Mouse (Mus musculus) liver, embryonic 11.5 days (tissue): Measurements from ENCODE around the gene Romo1. TPM values are rescaled to one million over a fixed set of nuclear protein-coding genes. Genes with fewer than 3 reads are reported as not detected.
"Not testable (repeated sequence)": the region's sequence is repeated elsewhere in the genome, so short reads cannot be mapped to it uniquely, and the experiment has no call there.

Experiments used
- ATAC-seq: fragments of 200-750 bp; cut with Nextera tagmentation; replicated peaks from 2 replicates; pipeline ENCODE4 v1.8.0; 2017; ENCODE audit warnings: moderate number of reproducible peaks, mild to moderate bottlenecking, moderate TSS enrichment, moderate library complexity; ENCODE audit not compliant: low FRiP score
- DNase-seq: peaks from one replicate; pipeline ENCODE4 v3.0.0-alpha.2; 2017; ENCODE audit warnings: low spot score
- H3K27ac ChIP-seq: fragments of 300-500 bp; sonication (generic); 2 replicates; pipeline ENCODE4 v1.5.1; 2014; ENCODE audit warnings: mild to moderate bottlenecking, low read depth, low read length, control low read depth
- H3K27me3 ChIP-seq: fragments of 300-500 bp; sonication (generic); replicated peaks from 2 replicates; pipeline ENCODE4 v1.6.1; 2014; ENCODE audit warnings: low read length, mixed read lengths; ENCODE audit not compliant: control insufficient read depth, insufficient read depth
- H3K36me3 ChIP-seq: fragments of 300-500 bp; sonication (generic); 2 replicates; pipeline ENCODE4 v1.6.1; 2014; ENCODE audit warnings: mild to moderate bottlenecking, low read length, moderate library complexity, mixed read lengths; ENCODE audit not compliant: control insufficient read depth, insufficient read depth
- H3K4me1 ChIP-seq: fragments of 300-500 bp; sonication (generic); replicated peaks from 2 replicates; pipeline ENCODE4 v1.6.1; 2014; ENCODE audit warnings: low read length, mixed read lengths; ENCODE audit not compliant: control insufficient read depth, insufficient read depth
- H3K4me2 ChIP-seq: fragments of 300-500 bp; sonication (generic); 2 replicates; pipeline ENCODE4 v1.6.1; 2014; ENCODE audit warnings: mild to moderate bottlenecking, control low read depth, moderate library complexity
- H3K4me3 ChIP-seq: fragments of 300-500 bp; sonication (generic); 2 replicates; pipeline ENCODE4 v1.5.1; 2014; ENCODE audit warnings: low read depth, low read length, control low read depth
- H3K9ac ChIP-seq: fragments of 300-500 bp; sonication (generic); 2 replicates; pipeline ENCODE4 v1.6.1; 2014; ENCODE audit warnings: low read depth, low read length, control low read depth
- H3K9me3 ChIP-seq: fragments of 300-500 bp; sonication (generic); 2 replicates; pipeline ENCODE4 v1.6.1; 2016; ENCODE audit warnings: low read length, inconsistent platforms, mixed read lengths; ENCODE audit not compliant: control insufficient read depth
- WGBS: fragments of 180-500 bp; shearing (Covaris S2); extraction: QIAGEN DNeasy Blood & Tissue Kit; methylation state at CpG from one replicate; pipeline ENCODE4 v1.1.7; 2014; 5-methylcytosine and 5-hydroxymethylcytosine counted together
- polyA plus RNA-seq: library from polyadenylated mRNA; unstranded; fragments of >200 nt; fragmentation: Nextera tagmentation; extraction: Ambion mirVana; gene quantifications from 2 replicates; pipeline ENCODE4 v1.2.1, GENCODE M21; 2014

Romo1 gene
- 371 and 439 TPM in 2 replicates for polyA plus RNA-seq

DNA sequence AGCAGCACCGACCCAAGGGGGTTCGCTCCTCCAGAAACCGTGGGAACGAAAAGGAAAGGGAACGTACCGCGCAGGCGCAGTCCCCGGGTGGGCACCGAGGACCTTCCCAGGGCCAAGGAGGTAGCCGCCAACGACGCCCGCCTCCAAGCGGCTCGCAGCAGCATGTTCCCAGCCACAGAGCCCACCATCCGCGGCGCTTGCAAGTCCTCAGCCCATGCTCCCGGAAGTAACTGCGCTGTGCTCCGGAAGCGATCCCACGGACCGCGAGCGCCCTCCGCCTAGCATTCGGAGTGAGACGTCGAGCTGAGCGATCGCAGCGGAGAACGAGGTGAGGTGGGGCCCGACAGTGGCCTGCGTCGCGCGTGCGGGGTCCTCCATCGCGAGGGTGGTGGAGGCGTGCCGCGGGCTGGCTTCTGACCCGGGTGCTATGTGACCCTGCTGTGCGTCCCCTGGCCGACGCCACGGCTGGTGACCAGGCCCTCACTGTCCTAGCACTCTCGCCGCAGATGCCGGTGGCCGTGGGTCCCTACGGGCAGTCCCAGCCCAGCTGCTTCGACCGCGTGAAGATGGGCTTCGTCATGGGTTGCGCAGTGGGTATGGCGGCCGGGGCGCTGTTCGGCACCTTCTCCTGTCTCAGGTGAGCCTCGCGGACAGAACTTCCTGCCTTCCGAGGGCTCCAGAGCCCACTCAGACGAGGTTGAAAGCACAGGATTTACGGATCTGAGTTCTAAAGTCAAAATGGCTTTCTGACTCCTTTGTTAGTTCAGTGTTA is at the start of gene Romo1, which contains the start of gene Nfs1:
TSS of gene Romo1 (plus strand) at position 87 of the 772 bp plus-strand sequence.
TSS of gene Nfs1 (minus strand) at position 234 of the 772 bp plus-strand sequence.
- Histone ChIP-seq H3K4me3 (peak within 1 kb of the TSS; percentile 89), H3K4me1 (peaks cover 8% of the 10 kb centered on the region; the same call in 1 of the 2 replicates), H3K27me3 (no peaks in the 10 kb centered on the region), H3K36me3 (peaks cover 22% of the 10 kb centered on the region; the same call in 1 of the 2 replicates), H3K27ac (peak within 1 kb of the TSS; percentile 98), H3K9me3 (no peaks in the 10 kb centered on the region), H3K9ac (peak within 1 kb of the TSS; percentile 97), H3K4me2 (peak within 1 kb of the TSS; percentile 79)
- peak; percentile 91 for ATAC-seq
- under 1% methylated on average over 70 of the region's 70 CpGs for WGBS
- peak; percentile 94 for DNase-seq

DNA sequence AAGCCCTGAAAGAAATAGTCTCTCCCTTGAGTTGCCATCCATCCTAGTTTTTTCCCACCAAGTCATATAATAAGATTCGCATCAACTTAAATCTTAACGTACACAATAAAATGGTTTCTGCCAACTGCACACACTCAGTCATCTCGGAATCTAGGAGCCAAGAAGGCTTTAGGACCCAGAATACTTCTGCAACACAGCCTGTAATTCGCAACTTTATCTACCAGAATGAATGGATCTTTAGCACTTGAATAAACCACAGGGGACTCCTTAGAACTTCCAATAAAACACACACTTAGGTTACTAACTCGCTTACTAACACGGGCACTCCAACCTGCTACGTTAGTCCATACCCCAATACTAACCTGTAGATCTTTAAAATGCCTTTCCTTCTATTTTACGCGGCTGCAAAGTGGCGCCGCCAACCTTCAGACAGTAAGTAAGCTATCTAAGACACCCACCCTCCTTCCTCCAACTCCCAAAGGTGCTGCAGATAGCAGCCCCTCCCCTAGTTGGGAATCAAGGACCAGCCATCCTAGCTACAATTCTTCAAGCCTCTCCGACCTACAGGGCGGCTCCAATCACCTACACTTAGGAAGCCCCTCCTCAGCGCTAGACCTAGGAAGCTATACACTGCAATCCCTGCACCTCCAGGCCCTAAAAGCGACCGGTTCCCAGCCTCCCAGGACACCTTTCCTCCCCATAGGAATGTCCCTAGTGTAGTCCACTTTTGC is 33.0 kb upstream of the Romo1 start:
- no peak for DNase-seq
- ATAC-seq: peak; percentile 74
- under 1% methylated on average over 16 of the region's 16 CpGs for WGBS
- Histone ChIP-seq H3K4me1 (peaks cover 15% of the 10 kb centered on the region), H3K27me3 (no peaks in the 10 kb centered on the region), H3K4me2 (peak overlapping the region; percentile 86), H3K27ac (peak overlapping the region; percentile 87), H3K4me3 (peak overlapping the region; percentile 88), H3K9me3 (no peaks in the 10 kb centered on the region), H3K9ac (peak overlapping the region; percentile 86), H3K36me3 (peaks cover 2% of the 10 kb centered on the region; the same call in 1 of the 2 replicates)

DNA sequence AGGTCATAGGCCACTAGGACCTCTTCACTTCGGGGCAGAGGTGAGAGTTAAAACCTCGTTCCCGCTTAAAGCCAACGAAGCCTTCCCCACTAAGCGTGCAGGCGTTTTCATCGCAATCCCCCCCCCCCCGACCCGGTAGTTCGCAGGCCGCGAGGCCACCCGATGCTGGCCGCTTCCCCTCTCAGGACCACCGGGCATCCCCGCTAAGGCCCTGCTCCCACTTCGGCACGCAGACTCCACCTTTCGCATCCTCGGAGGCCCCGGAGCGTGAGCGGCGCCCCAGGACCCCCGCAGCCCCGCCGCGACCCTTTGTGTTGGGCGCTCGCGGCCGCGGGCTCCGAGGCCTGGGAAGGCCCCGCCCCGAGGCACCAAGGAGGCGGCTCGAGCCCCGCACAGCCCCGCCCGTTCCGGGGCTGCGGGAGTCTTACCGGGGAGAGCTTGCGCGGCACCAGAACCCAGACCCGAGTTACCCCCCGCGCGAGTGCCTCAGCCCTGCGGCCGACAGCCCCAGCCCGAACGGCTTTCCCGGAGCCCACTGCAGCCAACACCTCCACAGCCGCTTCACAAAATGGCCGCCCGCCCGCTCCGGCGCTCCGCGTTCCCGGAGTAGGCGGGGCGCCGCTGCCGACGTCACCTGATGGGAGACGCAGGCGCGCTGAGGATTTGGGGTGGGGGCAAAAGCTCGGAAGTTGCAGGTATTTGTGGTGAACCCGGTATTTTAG is 32.3 kb upstream of the Romo1 start, which contains the start of the genes Cpne1 and Rbm12:
TSS of gene Cpne1 (minus strand) at position 608 of the 722 bp plus-strand sequence.
TSS of gene Rbm12 (minus strand) at position 621 of the 722 bp plus-strand sequence.
- peak; percentile 90 for ATAC-seq
- peak within 1 kb of the TSS; percentile 88 for H3K4me3 ChIP-seq
- H3K4me1 ChIP-seq: peaks cover 15% of the 10 kb centered on the region
- H3K27ac ChIP-seq: peak within 1 kb of the TSS; percentile 87
- H3K27me3 ChIP-seq: no peaks in the 10 kb centered on the region
- WGBS: under 1% methylated on average over 74 of the region's 74 CpGs
- peak within 1 kb of the TSS; percentile 86 for H3K4me2 ChIP-seq
- no peaks in the 10 kb centered on the region for H3K9me3 ChIP-seq
- peak within 1 kb of the TSS; percentile 86 for H3K9ac ChIP-seq
- H3K36me3 ChIP-seq: no peaks in the 10 kb centered on the region
- DNase-seq: peak; percentile 96

DNA sequence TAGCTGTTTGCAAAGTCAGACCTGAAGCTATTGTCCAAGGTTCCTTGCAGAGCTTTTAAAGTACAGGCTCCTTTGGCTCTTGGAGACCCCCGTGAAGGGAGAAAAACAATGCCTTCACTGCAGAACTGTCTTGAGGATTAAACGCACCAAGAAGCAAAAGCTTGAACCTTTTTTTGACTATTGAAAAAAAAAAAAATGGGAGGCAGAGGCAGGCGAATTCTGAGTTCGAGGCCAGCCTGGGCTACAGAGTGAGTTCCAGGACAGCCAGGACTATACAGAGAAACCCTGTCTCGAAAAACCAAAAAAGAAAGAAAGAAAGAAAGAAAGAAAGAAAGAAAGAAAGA is 31.8 kb upstream of the Romo1 start:
- 19% methylated on average over 5 of the region's 5 CpGs for WGBS
- H3K27me3 ChIP-seq, H3K36me3 ChIP-seq, H3K9me3 ChIP-seq, DNase-seq, ATAC-seq: not testable (repeated sequence)
- peak overlapping the region; percentile 86 for H3K4me2 ChIP-seq
- peak overlapping the region; percentile 88 for H3K4me3 ChIP-seq
- H3K9ac ChIP-seq: peak overlapping the region; percentile 86
- H3K4me1 ChIP-seq: peaks cover 15% of the 10 kb centered on the region
- H3K27ac ChIP-seq: peak overlapping the region; percentile 87

DNA sequence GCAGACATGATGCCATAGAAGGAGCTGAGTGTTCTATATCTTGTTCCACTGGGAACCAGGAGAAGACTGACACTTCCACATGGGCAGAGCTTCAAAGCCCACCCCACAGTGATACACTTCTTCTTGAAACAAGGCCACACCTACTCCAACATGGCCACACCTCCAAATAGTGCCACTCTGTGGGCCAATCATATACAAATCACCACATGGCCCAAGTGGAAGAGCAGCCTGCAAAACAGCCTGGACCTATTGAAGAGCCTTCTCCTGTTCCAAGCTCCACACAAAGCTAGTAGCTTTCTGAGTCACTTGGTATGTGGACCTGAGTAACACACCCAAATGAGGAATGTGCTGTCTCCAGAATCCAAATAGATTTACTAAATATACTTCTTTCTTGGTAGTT is 24.3 kb upstream of the Romo1 start:
- H3K9ac ChIP-seq: no peak overlapping the region
- DNase-seq (no peak), ATAC-seq (no peak)

DNA sequence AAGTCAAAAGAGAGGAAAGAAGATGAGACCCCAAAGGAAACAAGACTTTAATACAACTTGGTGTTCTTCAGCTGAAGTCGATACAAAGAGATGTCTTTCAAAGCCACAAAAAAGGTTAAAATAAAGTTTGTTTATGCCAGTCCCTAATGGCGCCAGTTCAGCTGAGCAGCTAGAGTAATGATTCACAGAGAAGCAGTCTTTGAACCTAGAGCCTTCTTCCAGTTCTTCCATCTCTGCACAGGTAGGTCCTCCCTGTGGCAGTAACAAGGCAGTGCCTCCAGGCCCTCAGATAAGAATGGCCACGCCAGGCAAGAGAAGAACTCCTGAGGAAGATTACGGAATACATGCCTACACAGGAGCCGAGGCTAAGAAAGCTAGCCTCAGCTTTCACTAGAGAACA is 20.1 kb upstream of the Romo1 start:
- H3K4me2 ChIP-seq: no peak overlapping the region
- H3K27me3 ChIP-seq: no peaks in the 10 kb centered on the region
- no peak overlapping the region for H3K9ac ChIP-seq
- no peaks in the 10 kb centered on the region for H3K9me3 ChIP-seq
- no peaks in the 10 kb centered on the region for H3K4me1 ChIP-seq
- DNase-seq (no peak), ATAC-seq (no peak)
- no peak overlapping the region for H3K4me3 ChIP-seq
- no peak overlapping the region for H3K27ac ChIP-seq
- 91% methylated on average over 5 of the region's 5 CpGs for WGBS
- peaks cover 15% of the 10 kb centered on the region; the same call in 1 of the 2 replicates for H3K36me3 ChIP-seq

More for the DNA sequence above, 24.3 kb upstream of the Romo1 start:
- no peak overlapping the region for H3K4me3 ChIP-seq
- no peak overlapping the region for H3K27ac ChIP-seq
- H3K4me2 ChIP-seq: no peak overlapping the region
- H3K9me3 ChIP-seq: no peaks in the 10 kb centered on the region
- H3K4me1 ChIP-seq: no peaks in the 10 kb centered on the region
- peaks cover 6% of the 10 kb centered on the region; the same call in 1 of the 2 replicates for H3K36me3 ChIP-seq
- no peaks in the 10 kb centered on the region for H3K27me3 ChIP-seq

DNA sequence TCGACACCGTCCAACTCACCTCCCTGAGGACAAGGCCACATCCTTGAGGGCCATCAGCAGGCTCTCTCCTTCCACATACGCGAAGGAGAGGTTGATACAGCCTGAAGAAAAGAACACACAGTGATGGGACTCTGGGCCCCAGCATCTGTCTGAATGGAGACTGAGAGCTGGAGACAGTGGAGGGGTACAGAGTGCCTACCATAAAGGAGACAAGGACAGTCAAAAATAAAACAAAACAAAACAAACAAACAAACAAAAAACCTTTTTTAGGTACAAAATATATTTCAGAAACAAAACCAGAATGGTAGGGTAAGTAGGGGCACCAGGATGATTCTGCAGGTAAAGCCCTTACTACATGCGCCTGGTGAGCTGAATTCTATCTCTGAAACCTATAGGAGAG is 16.8 kb upstream of the Romo1 start, which contains the start of gene Gm28036:
TSS of gene Gm28036 (minus strand) at position 101 of the 400 bp plus-strand sequence.
- Histone ChIP-seq H3K9ac (no peak within 1 kb of the TSS), H3K4me2 (no peak within 1 kb of the TSS), H3K4me3 (no peak within 1 kb of the TSS), H3K4me1 (no peaks in the 10 kb centered on the region), H3K27ac (no peak within 1 kb of the TSS), H3K36me3 (peaks cover 20% of the 10 kb centered on the region), H3K27me3 (no peaks in the 10 kb centered on the region), H3K9me3 (no peaks in the 10 kb centered on the region)
- DNase-seq (no peak), ATAC-seq (no peak)
- 92% methylated on average over 5 of the region's 5 CpGs for WGBS

DNA sequence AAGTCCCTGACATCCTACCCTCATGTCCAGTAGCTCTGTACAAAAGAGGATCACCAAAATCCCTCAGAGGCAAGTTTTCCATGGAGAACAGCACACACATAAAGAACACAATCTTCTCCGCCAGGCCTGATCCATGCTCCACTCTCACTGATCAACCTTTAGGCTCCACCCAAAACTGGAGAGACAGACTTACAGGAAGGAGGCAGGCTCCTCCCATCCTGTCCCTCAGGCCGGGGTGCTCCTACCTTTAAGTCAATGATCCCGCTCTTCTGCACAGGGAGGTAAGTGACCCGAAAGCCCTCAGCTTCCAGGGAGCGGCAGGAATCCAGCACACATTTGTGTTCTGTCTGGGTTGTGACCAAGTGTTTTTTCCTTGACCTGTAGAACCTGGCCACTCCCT is 9.7 kb upstream of the Romo1 start:
- H3K27me3 ChIP-seq: no peaks in the 10 kb centered on the region
- no peak overlapping the region for H3K4me2 ChIP-seq
- H3K4me3 ChIP-seq: no peak overlapping the region
- 83% methylated on average over 5 of the region's 5 CpGs for WGBS
- peaks cover 9% of the 10 kb centered on the region for H3K36me3 ChIP-seq
- no peak for DNase-seq
- H3K27ac ChIP-seq: no peak overlapping the region
- no peaks in the 10 kb centered on the region for H3K9me3 ChIP-seq
- H3K4me1 ChIP-seq: no peaks in the 10 kb centered on the region
- ATAC-seq: no peak
- no peak overlapping the region for H3K9ac ChIP-seq
